Mouse (Mus musculus): ENCODE data around the gene Desi1.

GRCm38 (mm10) chr15:81987646-81988045 is 46.0 kb downstream of the Desi1 start, which contains the start of gene Xrcc6:
- no peak for TF ChIP-seq GATA1 (IDR thresholded peaks at IDR 0.05; ENCODE audit: low read length)
- no peak for TF ChIP-seq TAL1 (IDR thresholded peaks at IDR 0.05; ENCODE audit: low read length)
